Mouse (Mus musculus): ENCODE measurements at regions not wholly inside any gene's neighbourhood (a gene's known extent, or its start where the extent isn't known, plus 50 kb on each side); places are given as distances from the start of the nearest gene placed in this dataset.

DNA sequence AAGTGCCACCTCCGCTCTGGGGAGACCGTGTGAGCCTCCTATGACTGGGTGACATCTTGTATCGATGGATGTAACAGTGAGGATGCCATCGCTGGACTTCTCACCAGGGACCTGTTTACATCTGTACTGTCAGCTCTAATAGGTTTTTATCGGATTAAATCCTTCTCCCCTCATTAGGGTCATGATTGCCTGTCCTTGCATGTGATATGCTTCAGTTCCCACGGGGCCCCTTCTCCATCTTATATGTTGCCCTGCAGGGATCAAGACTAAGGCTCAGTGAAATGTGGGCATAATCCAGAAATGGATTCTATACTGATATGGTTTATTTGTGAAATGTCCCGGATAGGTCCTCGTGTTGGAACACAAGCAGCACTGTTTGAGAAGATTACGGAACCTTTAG lies 323.7 kb upstream of the Noct start:
- no peaks in the 10 kb centered on the region for H3K36me3 ChIP-seq (ENCODE audit: control insufficient read depth in 1 of 2, insufficient read depth in 2 of 2, low read length in 2 of 2)
- no peak overlapping the region for H3K9ac ChIP-seq (ENCODE audit: control insufficient read depth, low read depth, low read length, poor library complexity, severe bottlenecking)
- no peak overlapping the region for H3K27ac ChIP-seq (ENCODE audit: control insufficient read depth, low read depth, low read length)
- H3K9me3 ChIP-seq (replicated peaks; ENCODE audit: insufficient read depth, low read length) = no peaks in the 10 kb centered on the region
- H3K4me3 ChIP-seq (ENCODE audit: control insufficient read depth in 1 of 2, insufficient read depth in 1 of 2, low read depth in 2 of 2, low read length in 2 of 2) = no peak overlapping the region
- no peaks in the 10 kb centered on the region for H3K79me2 ChIP-seq (ENCODE audit: control insufficient read depth, insufficient read depth, low read length, poor library complexity)
- no peaks in the 10 kb centered on the region for H3K4me1 ChIP-seq (ENCODE audit: control insufficient read depth in 1 of 2, insufficient read depth in 2 of 2, low read length in 2 of 2)
- no peak for DNase-seq (ENCODE audit: low read depth, low spot score)
- no peaks in the 10 kb centered on the region for H3K27me3 ChIP-seq (ENCODE audit: control insufficient read depth in 1 of 2, insufficient read depth in 2 of 2, low read length in 2 of 2)
- no peak for TF ChIP-seq E2F4 (IDR thresholded peaks at IDR 0.05; ENCODE audit: borderline replicate concordance, low read depth, low read length)
- no peak for TF ChIP-seq ELF1 (IDR thresholded peaks at IDR 0.05; ENCODE audit: low read depth, low read length)
- TF ChIP-seq MYC (IDR thresholded peaks at IDR 0.05; ENCODE audit: low read depth, low read length) = no peak
- TF ChIP-seq GABPA (IDR thresholded peaks at IDR 0.05; ENCODE audit: low read depth, low read length) = no peak
- no peak for TF ChIP-seq ZMIZ1 (IDR thresholded peaks at IDR 0.05; ENCODE audit: low read depth, low read length)
- no peak for TF ChIP-seq BHLHE40 (IDR thresholded peaks at IDR 0.05; ENCODE audit: borderline replicate concordance, low read depth, low read length)
- no peak for TF ChIP-seq MAFK (IDR thresholded peaks at IDR 0.05; ENCODE audit: borderline replicate concordance, low read depth, low read length)
- TF ChIP-seq POLR2A (IDR thresholded peaks at IDR 0.05; ENCODE audit: control insufficient read depth in 1 of 2, insufficient read depth in 1 of 2, low read depth in 1 of 2, low read length in 2 of 2, poor library complexity in 1 of 2) = no peak
- TF ChIP-seq TCF12 (IDR thresholded peaks at IDR 0.05; ENCODE audit: low read depth, low read length) = no peak
- TF ChIP-seq POLR2AphosphoS5 (IDR thresholded peaks at IDR 0.05; ENCODE audit: borderline replicate concordance, low read depth, low read length) = no peak
- TF ChIP-seq USF2 (IDR thresholded peaks at IDR 0.05; ENCODE audit: borderline replicate concordance in 1 of 2, insufficient read depth in 1 of 2, low read depth in 1 of 2, low read length in 2 of 2) = no peak
- TF ChIP-seq MYB (IDR thresholded peaks at IDR 0.05; ENCODE audit: low read depth, low read length) = no peak

DNA sequence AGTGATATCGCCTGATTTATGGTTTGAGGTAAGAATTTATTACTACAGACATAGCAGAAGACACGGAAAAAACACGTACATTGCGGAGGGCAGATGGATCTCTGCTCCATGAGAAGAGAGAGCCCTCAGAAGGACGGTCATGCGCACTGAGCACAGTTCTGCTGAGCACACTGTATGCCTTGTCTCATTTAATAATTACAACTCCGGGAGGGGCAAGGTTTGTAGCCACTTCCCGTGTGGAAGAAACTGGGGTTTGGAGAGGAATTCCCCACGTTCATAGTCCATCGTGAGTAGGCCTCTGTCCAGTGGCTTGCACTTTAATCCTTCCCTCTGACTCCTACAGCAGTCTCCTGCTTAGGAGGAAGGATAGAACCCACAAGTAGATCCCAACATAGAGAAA lies 322.9 kb upstream of the Noct start:
- Histone ChIP-seq H3K4me1 (ENCODE audit: control insufficient read depth in 1 of 2, insufficient read depth in 2 of 2, low read length in 2 of 2) (no peaks in the 10 kb centered on the region), H3K9me3 (replicated peaks; ENCODE audit: insufficient read depth, low read length) (no peaks in the 10 kb centered on the region), H3K27me3 (ENCODE audit: control insufficient read depth in 1 of 2, insufficient read depth in 2 of 2, low read length in 2 of 2) (no peaks in the 10 kb centered on the region), H3K27ac (ENCODE audit: control insufficient read depth, low read depth, low read length) (no peak overlapping the region), H3K36me3 (ENCODE audit: control insufficient read depth in 1 of 2, insufficient read depth in 2 of 2, low read length in 2 of 2) (no peaks in the 10 kb centered on the region), H3K9ac (ENCODE audit: control insufficient read depth, low read depth, low read length, poor library complexity, severe bottlenecking) (no peak overlapping the region), H3K4me3 (ENCODE audit: control insufficient read depth in 1 of 2, insufficient read depth in 1 of 2, low read depth in 2 of 2, low read length in 2 of 2) (no peak overlapping the region), H3K79me2 (ENCODE audit: control insufficient read depth, insufficient read depth, low read length, poor library complexity) (no peaks in the 10 kb centered on the region)
- TF ChIP-seq NRF1 (IDR thresholded peaks at IDR 0.05; ENCODE audit: insufficient read depth, low read depth, low read length, poor library complexity, severe bottlenecking) (no peak), ZC3H11A (IDR thresholded peaks at IDR 0.05; ENCODE audit: low read depth, low read length) (no peak), E2F4 (IDR thresholded peaks at IDR 0.05; ENCODE audit: borderline replicate concordance, low read depth, low read length) (no peak), NELFE (IDR thresholded peaks at IDR 0.05; ENCODE audit: low read depth, low read length) (no peak), POLR2AphosphoS2 (IDR thresholded peaks at IDR 0.05; ENCODE audit: low read length) (no peak)
- no peak for DNase-seq (ENCODE audit: low read depth, low spot score)

All from MEL (cell line).